Mouse (Mus musculus) spleen, postnatal 10 days (tissue): ENCODE measurements at regions not wholly inside any gene's neighbourhood (a gene's known extent, or its start where the extent isn't known, plus 50 kb on each side); places are given as distances from the start of the nearest gene placed in this dataset.

ENCODE experiments used
- DNase-seq, 2 experiments: peaks; one replicate each; pipeline ENCODE4 v3.0.0; 2021 to 2022; ENCODE audit warnings: low spot score in 2 of 2

GRCm38 (mm10) chr4:135632443-135632842, 53.6 kb upstream of the Ifnlr1 start:
- no peak for DNase-seq

GRCm38 (mm10) chr4:135629793-135630569, 56.1 kb upstream of the Ifnlr1 start:
- no peak for DNase-seq

- DNase-seq = no peak
These were observed 53.0 kb upstream of the Grhl3 start for GRCm38 (mm10) chr4:135626461-135626860.

- peak; percentile 57 to 65 for DNase-seq
These were observed 49.8 kb upstream of the Grhl3 start for GRCm38 (mm10) chr4:135623121-135623707.
